Mouse (Mus musculus) erythroblast, embryonic 14.5 days (primary cell): ENCODE measurements at regions not wholly inside any gene's neighbourhood (a gene's known extent, or its start where the extent isn't known, plus 50 kb on each side); places are given as distances from the start of the nearest gene placed in this dataset.

Experiments used
- GATA1 ChIP-seq: IDR thresholded peaks from 2 replicates; pipeline ENCODE4 v1.6.1; 2012; ENCODE audit warnings: low read length, inconsistent platforms, mixed read lengths
- TAL1 ChIP-seq: IDR thresholded peaks from 3 replicates; pipeline ENCODE4 v1.6.1; 2012; ENCODE audit warnings: low read length, inconsistent platforms, mixed read lengths

- TF ChIP-seq GATA1: no peak
- TF ChIP-seq TAL1: no peak
These were observed 88.4 kb upstream of the Slc1a4 start for GRCm38 (mm10) chr11:20420876-20421275.
